Comparison of ENCODE assay signal across 20 mouse cellular contexts in genomic region chr11:84009001-84009400, GRCm38 (mm10). TPM values are rescaled to one million over a fixed set of nuclear protein-coding genes. Genes with fewer than 3 reads are reported as not detected.
DNase-seq lines count a peak whose midpoint lies in the region; ATAC-seq and TF ChIP-seq lines count a peak whose summit lies in the region.
"Had no signal": no experiment of that assay in that cellular context is flagged by ENCODE, and none has a peak within 500 bp of the region (broad histone marks: within the 10 kb centered on the region; RNA-seq: fewer than 3 reads in every experiment).

No protein-coding gene starts in this region.

- H3K27me3 ChIP-seq in kidney, postnatal 0 days (ENCODE audit: insufficient read depth, low read length): no peaks in the 10 kb centered on the region
- no peaks in the 10 kb centered on the region for H3K27me3 ChIP-seq in midbrain, postnatal 0 days (ENCODE audit: insufficient read depth, low read length)
- H3K27me3 ChIP-seq in midbrain, embryonic 11.5 days (ENCODE audit: control insufficient read depth, insufficient read depth, low read length): no peaks in the 10 kb centered on the region
- H3K27me3 ChIP-seq: heart, embryonic 13.5 days; neural tube, embryonic 12.5 days had no signal

- DNase-seq in CD4-positive, CD25-positive, alpha-beta regulatory T cell, adult 2 months (ENCODE audit: low read depth, low spot score): peak; percentile 12
- DNase-seq in kidney, postnatal 0 days (ENCODE audit: low spot score): no peak
- DNase-seq in kidney, adult 9 months: no peak
- DNase-seq in midbrain, postnatal 0 days (ENCODE audit: low spot score): no peak
- DNase-seq in midbrain, embryonic 11.5 days (ENCODE audit: low spot score, missing footprints): no peak
- DNase-seq in thymus, postnatal 25 days: peak; percentile 18
- DNase-seq: adrenal gland, postnatal 25 days; forebrain, postnatal 0 days; gastrocnemius, postnatal 25 days; kidney, postnatal 25 days; lung, adult 18-20 months; right cerebral cortex, postnatal 25 days had no signal

- 81% methylated on average over 9 of the region's 9 CpGs for WGBS in kidney, postnatal 0 days
- 83% methylated on average over 9 of the region's 9 CpGs for WGBS in midbrain, postnatal 0 days
- WGBS in midbrain, embryonic 11.5 days: 79% methylated on average over 9 of the region's 9 CpGs

- no peak overlapping the region for H3K4me2 ChIP-seq in kidney, postnatal 0 days (ENCODE audit: low read length)
- H3K4me2 ChIP-seq in midbrain, postnatal 0 days (ENCODE audit: low read depth, low read length, poor library complexity, severe bottlenecking): no peak overlapping the region
- H3K4me2 ChIP-seq in midbrain, embryonic 11.5 days: no peak overlapping the region
- H3K4me2 ChIP-seq: heart, embryonic 13.5 days; neural tube, embryonic 12.5 days had no signal

- H3K4me1 ChIP-seq in kidney, postnatal 0 days (replicated peaks; ENCODE audit: insufficient read depth, low read length): no peaks in the 10 kb centered on the region
- 0 out of 2 replicates have a peak, but pooled peaks cover 3% of the 10 kb centered on the region for H3K4me1 ChIP-seq in midbrain, postnatal 0 days (ENCODE audit: insufficient read depth, low read length)
- H3K4me1 ChIP-seq in midbrain, embryonic 11.5 days (ENCODE audit: control insufficient read depth, insufficient read depth, low read length): peaks cover 21% of the 10 kb centered on the region
- H3K4me1 ChIP-seq: heart, embryonic 13.5 days had no signal

- H3K36me3 ChIP-seq in kidney, postnatal 0 days (ENCODE audit: insufficient read depth, low read length): peaks cover 29% of the 10 kb centered on the region
- H3K36me3 ChIP-seq in midbrain, postnatal 0 days (ENCODE audit: insufficient read depth, low read length): peaks cover 33% of the 10 kb centered on the region
- peaks cover 7% of the 10 kb centered on the region for H3K36me3 ChIP-seq in midbrain, embryonic 11.5 days (ENCODE audit: control insufficient read depth, insufficient read depth, low read length)

- no peak overlapping the region for H3K4me3 ChIP-seq in kidney, postnatal 0 days (replicated peaks; ENCODE audit: low read depth, low read length)
- no peak overlapping the region for H3K4me3 ChIP-seq in midbrain, postnatal 0 days (ENCODE audit: low read depth, low read length)
- H3K4me3 ChIP-seq in midbrain, embryonic 11.5 days (ENCODE audit: low read depth, low read length): no peak overlapping the region
- H3K4me3 ChIP-seq: heart, embryonic 13.5 days; limb, embryonic 10.5 days; neural tube, embryonic 12.5 days had no signal

- no peak overlapping the region for H3K9ac ChIP-seq in kidney, postnatal 0 days (ENCODE audit: low read depth, low read length)
- no peak overlapping the region for H3K9ac ChIP-seq in midbrain, postnatal 0 days (replicated peaks; ENCODE audit: low read length, poor library complexity, severe bottlenecking)
- no peak overlapping the region for H3K9ac ChIP-seq in midbrain, embryonic 11.5 days (ENCODE audit: low read length)
- H3K9ac ChIP-seq: forebrain, postnatal 0 days; heart, embryonic 13.5 days; neural tube, embryonic 12.5 days had no signal

- peak; percentile 13; the same call in 1 of the 2 replicates for TF ChIP-seq CTCF in kidney, postnatal 0 days (IDR thresholded peaks at IDR 0.05; ENCODE audit: low read depth)
- peak; percentile 24; the same call in 1 of the 2 replicates for TF ChIP-seq CTCF in midbrain, postnatal 0 days (IDR thresholded peaks at IDR 0.05)

- no peak overlapping the region for H3K27ac ChIP-seq in kidney, postnatal 0 days
- H3K27ac ChIP-seq in midbrain, postnatal 0 days (ENCODE audit: low read depth, low read length): no peak overlapping the region
- no peak overlapping the region for H3K27ac ChIP-seq in midbrain, embryonic 11.5 days (ENCODE audit: low read depth, low read length)
- H3K27ac ChIP-seq: heart, embryonic 13.5 days; limb, embryonic 10.5 days; neural tube, embryonic 12.5 days had no signal

- ATAC-seq in CD4-positive, CD25-positive, alpha-beta regulatory T cell, adult 4 months: no peak
- ATAC-seq in kidney, postnatal 0 days (replicated peaks; ENCODE audit: low FRiP score, low read depth): no peak
- ATAC-seq in midbrain, postnatal 0 days (ENCODE audit: low FRiP score): no peak
- ATAC-seq in midbrain, embryonic 11.5 days (ENCODE audit: low FRiP score): no peak
- ATAC-seq in inflammation-experienced regulatory T-cells, adult 6 months: no peak
- ATAC-seq: activated CD4-positive, CD25-positive, alpha-beta regulatory T cell, adult 4 months; forebrain, postnatal 0 days; midbrain, embryonic 16.5 days had no signal

- no peaks in the 10 kb centered on the region for H3K9me3 ChIP-seq in kidney, postnatal 0 days (replicated peaks; ENCODE audit: low read length)
- no peaks in the 10 kb centered on the region for H3K9me3 ChIP-seq in midbrain, postnatal 0 days (ENCODE audit: low read length)
- H3K9me3 ChIP-seq in midbrain, embryonic 11.5 days (ENCODE audit: control insufficient read depth, low read length): no peaks in the 10 kb centered on the region
- H3K9me3 ChIP-seq: G1E; heart, embryonic 13.5 days; limb, embryonic 10.5 days; neural tube, embryonic 12.5 days had no signal

RNA-seq across cellular contexts. Expression of gene Synrg, which starts 44.8 kb away (rescaled TPM):
- polyA plus RNA-seq in CD4-positive, CD25-positive, alpha-beta regulatory T cell, adult 4 months (2017; shearing (Covaris generic)): 1 to 10 TPM; 9.4 to 9.7 TPM
- polyA plus RNA-seq in kidney, postnatal 0 days (2015; fragmentation: Nextera tagmentation; extraction: Ambion mirVana): 6.9 and 7.3 TPM in 2 replicates
- 43.1 and 44.5 TPM in 2 replicates for total RNA-seq in midbrain, postnatal 0 days (2014; rRNA removed)
- polyA plus RNA-seq in midbrain, postnatal 0 days (2015; fragmentation: Nextera tagmentation; extraction: Ambion mirVana): 15.3 and 17.1 TPM in 2 replicates
- polyA plus RNA-seq in midbrain, embryonic 11.5 days (2014; fragmentation: Nextera tagmentation; extraction: Ambion mirVana): 18.8 and 20.0 TPM in 2 replicates
- polyA plus RNA-seq in inflammation-experienced regulatory T-cells, adult 6 months (2017; shearing (Covaris generic)): 10 to 100 TPM in 2 of 3 experiments, 1 to 10 TPM in 1; 6.3 to 11.0 (median 10.4) TPM

Comparison
In these comparisons a context has a peak if more than half of its experiments do, and no peak if none do; other contexts are left out.
1. DNase-seq: peak in CD4-positive, CD25-positive, alpha-beta regulatory T cell, adult 2 months (single experiment) and thymus, postnatal 25 days (single experiment); none in kidney, postnatal 0 days (single experiment), kidney, adult 9 months (single experiment), midbrain, postnatal 0 days (single experiment) and midbrain, embryonic 11.5 days (single experiment).